Mouse (Mus musculus) myocyte (in vitro differentiated cells): ENCODE results near the gene Rbmx2. TPM values are rescaled to one million over a fixed set of nuclear protein-coding genes. Genes with fewer than 3 reads are reported as not detected.

ENCODE experiments used
- H3K27me3 ChIP-seq: one replicate; pipeline ENCODE4 v1.6.1; 2011; ENCODE audit not compliant: control insufficient read depth, insufficient read depth, insufficient read length
- H3K36me3 ChIP-seq: one replicate; pipeline ENCODE4 v1.6.1; 2011; ENCODE audit not compliant: control insufficient read depth, insufficient read depth
- H3K4me2 ChIP-seq: one replicate; pipeline ENCODE4 v1.6.1; 2011; ENCODE audit warnings: low read depth, control low read depth
- H3K4me3 ChIP-seq: one replicate; pipeline ENCODE4 v1.5.1; 2011; ENCODE audit warnings: mild to moderate bottlenecking, control low read depth, moderate library complexity
- H3K79me2 ChIP-seq: one replicate; pipeline ENCODE4 v1.6.1; 2011; ENCODE audit not compliant: control insufficient read depth, insufficient read depth
- H3ac ChIP-seq: one replicate; pipeline ENCODE4 v1.6.1; 2011; ENCODE audit not compliant: control insufficient read depth, insufficient read length
- CEBPB ChIP-seq: IDR thresholded peaks from 2 replicates; pipeline ENCODE4 v1.6.1; 2011; ENCODE audit warnings: mild to moderate bottlenecking, moderate library complexity; ENCODE audit not compliant: poor library complexity, insufficient read depth, severe bottlenecking
- polyA plus RNA-seq: library from polyadenylated mRNA; unstranded; fragments of >200 nt; fragmentation: generic; extraction: Trizol; gene quantifications from one replicate; pipeline ENCODE4 v1.2.1, GENCODE M21; 2012; ENCODE audit warnings: missing spikeins

Rbmx2 gene
- polyA plus RNA-seq, 1 experiment: 3.7 TPM

GRCm38 (mm10) chrX:48754710-48755283 lies 60.0 kb downstream of the Rbmx2 start:
- no peaks in the 10 kb centered on the region for H3K36me3 ChIP-seq
- no peak for TF ChIP-seq CEBPB
- H3K4me2 ChIP-seq: no peak overlapping the region
- no peak overlapping the region for H3K4me3 ChIP-seq
- no peaks in the 10 kb centered on the region for H3K79me2 ChIP-seq
- H3ac ChIP-seq: no peak overlapping the region
- no peaks in the 10 kb centered on the region for H3K27me3 ChIP-seq

Other genes with a start within 250 kb of the Rbmx2 start
- gene Elf4, start 231.9 kb upstream of the Rbmx2 start, polyA plus RNA-seq: 7.0 TPM
- 33.2 TPM for gene Aifm1, start 181.4 kb upstream of the Rbmx2 start, polyA plus RNA-seq
- 0.13 TPM for gene Rab33a, start 175.7 kb upstream of the Rbmx2 start, polyA plus RNA-seq
- gene Zfp280c, start 100.5 kb upstream of the Rbmx2 start, polyA plus RNA-seq: 2.3 TPM
- 5.5 TPM for gene Slc25a14, start 71.6 kb upstream of the Rbmx2 start, polyA plus RNA-seq
- gene Gpr119, start 20.5 kb upstream of the Rbmx2 start, polyA plus RNA-seq: not detected
- not detected for gene Gm595, start 182.7 kb downstream of the Rbmx2 start, polyA plus RNA-seq